8 mouse cellular contexts compared by ENCODE assay signal in genomic region chr11:97302231-97302781, GRCm38 (mm10). TPM values are rescaled to one million over a fixed set of nuclear protein-coding genes. Genes with fewer than 3 reads are reported as not detected.
DNase-seq lines count a peak whose midpoint lies in the region; ATAC-seq and TF ChIP-seq lines count a peak whose summit lies in the region.

No protein-coding gene starts in this region.

- H3K4me1 ChIP-seq in hindbrain, embryonic 13.5 days (replicated peaks) = no peaks in the 10 kb centered on the region; the same call in 1 of the 2 replicates
- no peaks in the 10 kb centered on the region for H3K4me1 ChIP-seq in hindbrain, embryonic 16.5 days (ENCODE audit: control insufficient read depth, insufficient read depth, low read depth, low read length)
- peaks cover 0 to 10% of the 10 kb centered on the region in 2 experiments; a peak in 2 of 4 replicates for H3K4me1 ChIP-seq in MEL (ENCODE audit: control insufficient read depth in 1 of 2, insufficient read depth in 2 of 2, low read length in 2 of 2)

- no peak for TF ChIP-seq CTCF in MEL (IDR thresholded peaks at IDR 0.05 in 2 of 3, conservative IDR thresholded peaks at IDR 0.05 in 1 of 3; ENCODE audit: control insufficient read depth in 1 of 3, insufficient read depth in 1 of 3, low read depth in 2 of 3, low read length in 3 of 3, poor library complexity in 1 of 3, severe bottlenecking in 1 of 3)

- DNase-seq in MEL (ENCODE audit: low read depth, low spot score) = no peak
- DNase-seq in heart, adult 8-10 months (ENCODE audit: low spot score) = peak; percentile 89
- DNase-seq in kidney, postnatal 36 days = peak; percentile 71 to 91
- DNase-seq in spleen, postnatal 4 days (ENCODE audit: low spot score in 2 of 2) = no peak
- DNase-seq in retina, postnatal 1 day = no peak

- TF ChIP-seq EP300 in MEL (IDR thresholded peaks at IDR 0.05; ENCODE audit: low read depth in 1 of 2, low read length in 2 of 2) = no peak

- no peak for TF ChIP-seq POLR2A in MEL (IDR thresholded peaks at IDR 0.05; ENCODE audit: control insufficient read depth in 1 of 2, insufficient read depth in 1 of 2, low read depth in 1 of 2, low read length in 2 of 2, poor library complexity in 1 of 2)

- no peaks in the 10 kb centered on the region for H3K27me3 ChIP-seq in hindbrain, embryonic 13.5 days
- no peaks in the 10 kb centered on the region for H3K27me3 ChIP-seq in hindbrain, embryonic 16.5 days (replicated peaks; ENCODE audit: control insufficient read depth, insufficient read depth, low read length)
- H3K27me3 ChIP-seq in MEL (ENCODE audit: control insufficient read depth in 1 of 2, insufficient read depth in 2 of 2, low read length in 2 of 2) = peaks cover 0 to 2% of the 10 kb centered on the region in 2 experiments; a peak in 1 of 4 replicates

- peak overlapping the region; percentile 23; the same call in 1 of the 2 replicates for H3K27ac ChIP-seq in hindbrain, embryonic 13.5 days
- no peak overlapping the region for H3K27ac ChIP-seq in hindbrain, embryonic 16.5 days (ENCODE audit: low read depth, low read length)
- no peak overlapping the region for H3K27ac ChIP-seq in MEL (ENCODE audit: control insufficient read depth, low read depth, low read length)

- no peak overlapping the region for H3K4me3 ChIP-seq in hindbrain, embryonic 13.5 days
- no peak overlapping the region for H3K4me3 ChIP-seq in hindbrain, embryonic 16.5 days (ENCODE audit: low read length)
- no peak overlapping the region for H3K4me3 ChIP-seq in MEL (ENCODE audit: control insufficient read depth in 1 of 2, insufficient read depth in 1 of 2, low read depth in 2 of 2, low read length in 2 of 2)

- H3K36me3 ChIP-seq in hindbrain, embryonic 13.5 days = no peaks in the 10 kb centered on the region
- no peaks in the 10 kb centered on the region for H3K36me3 ChIP-seq in hindbrain, embryonic 16.5 days (ENCODE audit: control insufficient read depth, insufficient read depth, low read length)
- H3K36me3 ChIP-seq in MEL (ENCODE audit: control insufficient read depth in 1 of 2, insufficient read depth in 2 of 2, low read length in 2 of 2) = no peaks in the 10 kb centered on the region

- TF ChIP-seq RAD21 in MEL (IDR thresholded peaks at IDR 0.05; ENCODE audit: low read depth, low read length) = no peak

- ATAC-seq in hindbrain, embryonic 13.5 days (ENCODE audit: low FRiP score) = no peak
- ATAC-seq in hindbrain, embryonic 16.5 days = no peak
- no peak for ATAC-seq in megakaryocyte, adult 5-6 weeks (ENCODE audit: poor library complexity, severe bottlenecking)

- H3K9ac ChIP-seq in hindbrain, embryonic 13.5 days = no peak overlapping the region
- no peak overlapping the region for H3K9ac ChIP-seq in hindbrain, embryonic 16.5 days (ENCODE audit: low read depth, low read length)
- no peak overlapping the region for H3K9ac ChIP-seq in MEL (ENCODE audit: control insufficient read depth, low read depth, low read length, poor library complexity, severe bottlenecking)

- no peaks in the 10 kb centered on the region for H3K9me3 ChIP-seq in hindbrain, embryonic 13.5 days
- no peaks in the 10 kb centered on the region for H3K9me3 ChIP-seq in hindbrain, embryonic 16.5 days (ENCODE audit: control insufficient read depth, low read length)
- H3K9me3 ChIP-seq in MEL (replicated peaks; ENCODE audit: insufficient read depth, low read length) = no peaks in the 10 kb centered on the region

- no peak overlapping the region for H3K4me2 ChIP-seq in hindbrain, embryonic 13.5 days
- H3K4me2 ChIP-seq in hindbrain, embryonic 16.5 days (ENCODE audit: low read length) = no peak overlapping the region

- WGBS in hindbrain, embryonic 13.5 days = 42% methylated on average over 7 of the region's 7 CpGs
- WGBS in hindbrain, embryonic 16.5 days = 32% methylated on average over 7 of the region's 7 CpGs

- no peaks in the 10 kb centered on the region for H3K79me2 ChIP-seq in MEL (ENCODE audit: control insufficient read depth, insufficient read depth, low read length, poor library complexity)

TF ChIP-seq in MEL, 35 proteins besides CTCF, POLR2A, EP300 and RAD21:
- TF ChIP-seq E2F4 (IDR thresholded peaks at IDR 0.05; ENCODE audit: borderline replicate concordance, low read depth, low read length) (no peak), ZNF384 (IDR thresholded peaks at IDR 0.05; ENCODE audit: low read depth, low read length) (peak; percentile 63)

RNA-seq across cellular contexts. Expression of gene Mrpl45, which starts 13.2 kb away (rescaled TPM):
- polyA plus RNA-seq in hindbrain, embryonic 13.5 days (2015; fragmentation: Nextera tagmentation; extraction: Ambion mirVana) = 38.4 and 39.0 TPM in 2 replicates
- polyA plus RNA-seq in hindbrain, embryonic 16.5 days (2015; fragmentation: Nextera tagmentation; extraction: Ambion mirVana) = 38.2 and 39.5 TPM in 2 replicates
- total RNA-seq in MEL (2012; rRNA removed) = 72.7 and 74.5 TPM in 2 replicates
- polyA plus RNA-seq in MEL (2012; ENCODE audit: insufficient read depth in 1 of 2, insufficient read length in 2 of 2, low read depth in 1 of 2, low replicate concordance in 2 of 2, missing spikeins in 1 of 2) = 10 to 100 TPM in 1 of 2 experiments, not detected in 1; 65.0 TPM
- 10 to 100 TPM; 49.9 to 64.7 (median 56.9) TPM for total RNA-seq in heart, adult 8-10 months (2022)
- 17.2 and 19.8 TPM in 2 replicates for total RNA-seq in megakaryocyte, adult 5-6 weeks (2015)
- total RNA-seq in megakaryocyte, adult 5-6 weeks (2017) = 8.2 and 15.2 TPM in 2 replicates

RNA-seq across cellular contexts. Expression of gene Npepps, which starts 21.9 kb away (rescaled TPM):
- polyA plus RNA-seq in hindbrain, embryonic 13.5 days (2015; fragmentation: Nextera tagmentation; extraction: Ambion mirVana) = 154 and 156 TPM in 2 replicates
- 142 and 155 TPM in 2 replicates for polyA plus RNA-seq in hindbrain, embryonic 16.5 days (2015; fragmentation: Nextera tagmentation; extraction: Ambion mirVana)
- total RNA-seq in MEL (2012; rRNA removed) = 20.5 and 28.1 TPM in 2 replicates
- 10 to 100 TPM in 1 of 2 experiments, not detected in 1; 41.6 TPM for polyA plus RNA-seq in MEL (2012; ENCODE audit: insufficient read depth in 1 of 2, insufficient read length in 2 of 2, low read depth in 1 of 2, low replicate concordance in 2 of 2, missing spikeins in 1 of 2)
- total RNA-seq in heart, adult 8-10 months (2022) = 10 to 100 TPM; 78.1 to 82.3 (median 79.1) TPM
- 39.3 and 45.0 TPM in 2 replicates for total RNA-seq in megakaryocyte, adult 5-6 weeks (2015)
- 32.3 and 41.5 TPM in 2 replicates for total RNA-seq in megakaryocyte, adult 5-6 weeks (2017)

RNA-seq across cellular contexts. Expression of gene Gpr179, which starts 49.6 kb away (rescaled TPM):
- polyA plus RNA-seq in hindbrain, embryonic 13.5 days (2015; fragmentation: Nextera tagmentation; extraction: Ambion mirVana) = 0.16 and 0.25 TPM in 2 replicates
- 0.43 and 0.51 TPM in 2 replicates for polyA plus RNA-seq in hindbrain, embryonic 16.5 days (2015; fragmentation: Nextera tagmentation; extraction: Ambion mirVana)
- total RNA-seq in MEL (2012; rRNA removed) = under 0.01 and 0.04 TPM in 2 replicates
- polyA plus RNA-seq in MEL (2012; ENCODE audit: insufficient read depth in 1 of 2, insufficient read length in 2 of 2, low read depth in 1 of 2, low replicate concordance in 2 of 2, missing spikeins in 1 of 2) = under 1 TPM in 1 of 2 experiments, not detected in 1; 0.01 TPM
- under 1 TPM in 3 of 4 experiments, not detected in 1; 0.06 to 0.12 (median 0.06) TPM for total RNA-seq in heart, adult 8-10 months (2022)
- total RNA-seq in megakaryocyte, adult 5-6 weeks (2015) = not detected in 2 replicates
- total RNA-seq in megakaryocyte, adult 5-6 weeks (2017) = under 0.01 TPM in 1 of 2 replicates, not detected in the other

Comparison
In these comparisons a context has a peak if more than half of its experiments do, and no peak if none do; other contexts are left out.
1. DNase-seq: peak in heart, adult 8-10 months (single experiment) and kidney, postnatal 36 days (2 of 2); none in MEL (single experiment), spleen, postnatal 4 days (0 of 2) and retina, postnatal 1 day (single experiment).